Mouse (Mus musculus) embryo, embryonic 10.5 days (tissue): ENCODE results near the gene Slfn14.
A peak's percentile ranks its signal among the peaks of the same experiment; 100 is the strongest.
"Not testable (repeated sequence)": the region's sequence is repeated elsewhere in the genome, so short reads cannot be mapped to it uniquely, and the experiment has no call there.

ENCODE experiments used
- DNase-seq: peaks from one replicate; pipeline ENCODE4 v3.0.0-alpha.2; 2015; ENCODE audit warnings: low spot score

Slfn14 gene

DNA sequence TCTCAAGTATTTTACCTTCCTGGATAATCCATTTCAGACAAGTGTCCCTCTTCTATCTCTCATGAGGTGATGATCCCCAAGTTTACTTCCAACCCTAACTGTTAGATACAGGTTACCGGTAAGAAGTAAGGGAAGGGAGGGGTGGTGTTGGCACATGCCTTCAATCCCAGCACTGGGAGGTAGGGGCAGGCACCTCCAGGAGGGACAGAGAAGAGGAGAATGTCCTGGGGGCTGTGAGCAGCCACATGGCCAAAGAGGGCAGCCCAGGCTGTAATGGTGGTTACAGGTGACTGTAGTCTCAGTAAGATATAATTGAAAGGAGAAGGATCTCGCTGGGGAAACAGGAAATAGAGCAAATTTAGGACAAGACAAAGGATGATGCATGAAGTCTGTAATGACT lies 4.4 kb downstream of the Slfn14 start:
- DNase-seq: no peak

DNA sequence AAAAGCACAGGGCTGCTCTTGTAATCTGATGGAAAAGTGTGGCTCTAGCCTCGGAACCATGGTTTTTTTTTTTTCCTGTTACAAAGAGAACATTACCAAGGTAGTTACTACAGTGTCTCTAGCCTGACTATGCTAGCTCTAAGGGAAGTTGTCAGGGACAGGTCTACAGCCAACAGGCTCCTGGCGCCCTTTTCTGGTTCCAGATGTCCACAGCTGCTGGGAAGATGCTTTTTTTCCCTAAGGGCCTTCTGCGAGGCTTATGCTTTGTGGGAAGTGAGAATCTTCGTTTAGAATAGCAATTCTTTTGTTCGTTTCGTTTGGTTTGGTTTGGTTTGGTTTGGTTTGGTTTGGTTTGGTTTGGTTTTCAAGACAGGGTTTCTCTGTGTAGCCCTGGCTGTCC lies 6.8 kb downstream of the Slfn14 start:
- DNase-seq: no peak

DNA sequence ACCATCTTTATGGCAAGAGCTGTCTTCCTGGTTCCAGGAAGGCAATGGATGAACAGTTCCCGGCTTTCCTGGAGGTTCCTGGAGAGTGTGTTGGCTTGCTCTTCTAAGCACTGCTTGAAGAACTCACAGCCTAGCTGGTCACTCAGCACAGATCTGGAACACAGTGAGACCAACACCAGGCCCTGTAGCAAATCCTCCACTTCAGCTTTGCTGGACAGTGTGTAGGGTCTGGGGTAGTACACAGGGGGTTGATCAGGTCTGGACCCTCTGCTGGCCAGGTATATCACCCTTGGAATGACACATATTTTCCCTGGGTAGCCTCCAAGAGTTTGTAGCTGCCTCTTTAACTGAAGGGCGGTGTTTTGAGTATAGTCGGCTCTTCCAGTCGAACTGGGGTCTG lies 7.5 kb downstream of the Slfn14 start:
- no peak for DNase-seq

DNA sequence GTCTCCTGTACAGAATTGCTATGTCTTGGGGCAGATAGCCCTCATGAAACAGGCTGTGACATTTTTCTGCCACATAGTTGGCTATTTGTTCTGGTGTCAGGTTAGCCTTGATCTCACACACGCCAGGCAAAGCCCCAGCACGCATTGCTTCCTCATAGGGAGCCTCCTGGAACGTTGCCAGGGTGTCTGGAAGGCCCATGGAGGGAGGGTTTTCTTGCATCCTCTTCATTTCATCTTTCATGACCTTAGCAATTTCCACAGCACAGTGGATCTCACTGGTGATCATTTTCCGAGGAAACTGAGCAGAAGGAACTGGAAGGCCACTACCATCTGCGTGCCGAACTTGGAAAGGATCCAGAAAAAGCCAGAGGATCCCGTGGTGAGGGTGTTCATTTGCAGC lies 10.3 kb downstream of the Slfn14 start:
- no peak for DNase-seq

DNA sequence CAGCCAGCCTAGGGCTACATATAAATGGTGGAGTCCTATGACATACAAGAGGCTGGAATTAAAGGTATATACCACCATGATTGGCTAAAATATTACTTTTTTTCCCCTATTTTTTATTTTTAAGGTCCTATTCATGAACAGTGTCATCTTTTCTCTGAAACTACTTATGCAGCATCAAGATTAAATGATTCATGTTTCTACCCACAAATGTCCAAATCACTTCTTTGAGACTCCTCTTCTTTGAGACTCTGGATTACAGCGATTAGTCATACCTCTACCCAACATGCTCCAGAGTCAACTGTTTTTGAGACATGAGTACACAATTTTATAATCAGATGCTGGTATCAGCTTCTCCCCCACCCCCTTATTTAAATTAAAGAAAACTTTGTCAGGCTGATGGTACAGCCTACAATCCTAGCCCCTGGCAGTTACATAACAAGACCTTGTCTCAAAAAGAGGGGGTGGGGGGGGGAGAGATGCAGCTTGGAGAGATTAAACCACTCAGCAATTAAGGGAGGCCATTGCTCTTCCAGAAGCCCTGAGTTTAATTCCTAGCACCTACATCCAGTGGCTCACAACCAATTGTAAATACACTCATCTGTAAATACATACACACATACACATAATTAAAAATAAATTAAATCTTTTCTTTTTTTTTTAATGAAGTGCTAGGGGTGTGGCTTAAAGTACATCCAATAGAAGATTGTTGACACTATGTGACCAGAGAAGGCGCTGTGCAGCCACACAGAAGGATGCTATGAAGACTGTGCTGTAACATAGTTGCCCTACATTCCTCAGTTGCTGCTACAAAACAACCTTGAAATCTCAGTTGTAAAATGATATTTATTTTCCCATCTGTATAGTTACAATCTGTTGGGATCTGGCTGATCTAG lies 14.3 kb downstream of the Slfn14 start:
- peak; percentile 67 for DNase-seq

DNA sequence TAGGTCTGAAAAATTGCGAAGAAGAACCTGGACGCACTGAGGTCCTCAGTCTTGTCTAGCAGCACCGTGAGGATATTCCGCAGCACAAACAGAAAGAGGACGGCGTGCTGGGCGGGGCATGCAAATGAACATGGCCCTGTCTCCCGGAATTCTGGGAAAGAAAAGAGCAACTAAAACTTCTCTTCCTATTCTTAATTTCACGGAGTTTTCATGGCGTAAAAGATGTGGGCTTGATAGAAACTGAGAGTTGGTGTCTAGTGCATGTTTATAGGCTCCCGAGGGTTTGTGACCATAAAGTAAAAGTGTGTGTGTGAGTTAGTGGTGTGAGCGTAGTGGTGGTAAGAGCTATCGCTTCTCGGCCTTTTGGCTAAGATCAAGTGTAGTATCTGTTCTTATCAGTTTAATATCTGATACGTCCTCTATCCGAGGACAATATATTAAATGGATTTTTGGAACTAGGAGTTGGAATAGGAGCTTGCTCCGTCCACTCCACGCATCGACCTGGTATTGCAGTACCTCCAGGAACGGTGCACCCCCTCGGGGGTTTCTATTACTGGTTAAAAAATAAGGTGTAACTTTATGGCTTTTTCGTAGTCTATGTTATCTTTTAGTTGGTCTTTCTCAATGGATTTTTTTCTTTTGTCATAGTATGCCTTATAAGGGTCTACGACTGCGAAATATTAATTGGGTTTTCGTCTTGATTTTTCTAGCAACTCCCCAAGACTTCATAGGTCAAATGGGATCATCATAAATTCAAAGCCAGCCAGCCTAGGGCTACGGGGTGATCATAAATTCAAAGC lies 15.2 kb downstream of the Slfn14 start:
- DNase-seq: peak; percentile 90

DNA sequence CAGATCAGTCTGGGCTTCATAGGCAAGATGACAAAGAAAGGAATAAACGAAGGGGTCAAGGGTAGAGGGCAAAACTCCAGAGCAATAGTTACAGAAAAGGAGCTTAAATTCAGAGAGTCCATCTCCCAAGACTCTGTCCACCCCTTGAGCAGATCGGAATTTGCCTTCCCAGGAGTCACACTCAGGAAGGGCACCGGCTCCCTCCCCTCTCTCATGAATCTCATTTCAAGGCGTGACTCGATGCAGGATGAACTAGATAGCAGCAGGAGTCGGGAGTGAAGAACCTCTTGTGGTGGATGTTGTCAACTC lies 15.7 kb downstream of the Slfn14 start:
- DNase-seq: no peak

DNA sequence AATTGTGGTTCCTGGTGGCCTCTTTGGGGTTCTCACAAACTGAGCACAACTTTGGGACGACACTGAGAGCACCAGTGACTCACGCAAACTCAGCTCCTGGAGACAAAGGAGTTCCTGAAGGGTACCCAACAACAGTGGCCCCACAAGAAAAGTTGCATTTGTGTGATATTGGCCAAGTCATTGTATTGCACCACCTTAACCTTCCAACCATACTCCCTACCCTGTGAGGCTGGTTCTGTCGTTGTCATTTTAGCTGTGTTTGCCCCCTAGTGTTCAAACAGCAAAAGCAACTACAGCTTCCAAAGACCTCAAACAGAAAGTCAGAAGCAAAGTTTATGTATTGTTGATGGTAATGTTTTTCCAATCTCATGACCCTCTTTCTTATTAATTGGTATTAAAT lies 23.4 kb downstream of the Slfn14 start:
- peak; percentile 40 for DNase-seq

DNA sequence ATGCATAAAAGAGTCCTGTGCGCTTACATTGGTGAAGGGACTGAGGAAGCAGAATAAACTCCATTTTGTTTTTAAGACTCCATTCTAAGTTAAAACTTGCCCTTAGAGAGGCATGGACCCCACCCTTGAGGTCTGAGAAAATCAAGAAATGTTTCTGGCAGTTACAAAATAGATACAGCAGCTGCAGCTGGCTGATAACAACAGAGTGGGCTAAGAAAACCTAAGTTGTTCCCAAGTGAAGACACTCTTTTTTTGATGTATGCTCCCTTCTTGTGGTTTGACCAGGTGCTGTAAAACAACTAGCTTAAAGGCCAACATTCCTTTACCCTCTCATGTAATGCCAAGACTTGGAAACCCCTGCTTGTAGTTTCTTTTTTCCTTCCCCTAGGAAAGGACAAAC lies 23.9 kb downstream of the Slfn14 start:
- no peak for DNase-seq

DNA sequence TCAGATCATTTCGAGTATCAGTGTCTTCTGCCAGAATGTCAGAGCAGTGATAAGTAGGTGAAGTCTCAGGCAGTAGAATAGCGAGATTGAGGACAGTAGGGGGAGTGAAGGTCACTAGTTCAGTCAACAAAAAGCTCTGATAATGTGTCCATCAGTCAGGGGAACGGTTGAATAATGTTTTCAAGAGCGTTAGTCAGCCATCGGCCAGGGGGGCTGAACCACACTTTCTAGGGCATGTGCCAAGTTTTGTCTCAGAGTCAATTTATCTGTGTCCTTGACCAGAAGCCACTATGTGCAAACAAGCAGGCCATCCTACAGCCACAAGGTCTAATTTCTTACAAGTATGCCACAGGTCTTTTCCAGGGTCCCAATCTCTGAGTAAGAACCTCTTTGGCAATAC lies 29.3 kb downstream of the Slfn14 start:
- not testable (repeated sequence) for DNase-seq

DNA sequence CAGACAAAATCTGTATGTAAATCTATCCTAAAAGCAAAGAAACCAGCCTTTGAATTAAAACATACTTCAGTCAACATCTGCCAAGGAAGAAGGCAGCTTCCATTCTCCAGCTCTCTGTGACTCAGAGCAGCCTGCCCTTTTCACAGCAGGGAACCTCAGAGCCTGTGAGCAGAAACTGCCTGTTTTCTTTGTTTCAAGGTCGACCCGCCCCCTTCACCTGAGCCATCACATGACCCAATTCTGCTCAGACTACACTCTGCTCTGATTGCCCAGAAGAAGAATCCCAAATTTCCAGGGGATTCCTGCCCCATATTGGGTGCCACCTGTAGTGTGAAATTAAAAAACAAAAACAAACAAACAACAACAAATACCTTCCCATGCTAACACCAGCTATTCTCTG lies 46.7 kb downstream of the Slfn14 start:
- DNase-seq: no peak

DNA sequence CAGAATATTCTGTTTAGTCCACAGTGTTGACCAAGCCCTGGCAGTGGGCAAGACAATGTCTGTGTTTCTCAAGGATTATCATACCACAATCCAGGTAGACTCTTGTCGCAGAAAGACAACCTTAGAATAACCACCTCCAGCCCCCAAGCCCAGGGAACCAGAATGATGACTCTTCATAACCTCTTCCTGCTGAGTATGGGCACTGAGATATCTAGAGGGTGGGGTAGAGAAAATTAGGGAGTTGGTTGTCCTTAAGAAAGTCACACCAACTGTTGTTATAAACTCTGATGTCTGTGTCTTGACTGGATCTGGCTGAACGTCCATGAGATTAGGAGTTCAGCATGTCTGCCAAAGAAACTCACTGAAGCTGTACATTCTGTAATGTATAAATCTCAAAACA lies 48.1 kb downstream of the Slfn14 start:
- no peak for DNase-seq

DNA sequence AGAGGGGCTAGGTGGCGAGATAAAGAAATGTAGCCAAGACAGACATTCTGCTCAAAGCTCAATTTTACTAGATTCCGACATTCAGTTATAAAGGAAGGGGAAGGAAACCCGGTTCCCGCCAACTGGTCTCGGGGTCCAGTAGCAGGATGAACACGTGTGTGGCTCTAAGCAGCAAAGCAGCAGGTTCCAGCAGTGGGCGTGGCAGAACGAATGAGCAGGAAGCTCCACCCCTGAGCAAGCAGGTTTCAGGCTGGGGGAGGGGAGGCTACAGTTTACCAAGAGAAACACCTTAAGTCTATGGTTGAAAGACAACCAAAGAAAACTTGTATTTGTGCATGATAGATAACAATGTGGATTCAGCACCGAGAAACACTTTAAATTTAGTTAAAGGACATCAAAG lies 49.1 kb downstream of the Slfn14 start:
- DNase-seq: not testable (repeated sequence)

DNA sequence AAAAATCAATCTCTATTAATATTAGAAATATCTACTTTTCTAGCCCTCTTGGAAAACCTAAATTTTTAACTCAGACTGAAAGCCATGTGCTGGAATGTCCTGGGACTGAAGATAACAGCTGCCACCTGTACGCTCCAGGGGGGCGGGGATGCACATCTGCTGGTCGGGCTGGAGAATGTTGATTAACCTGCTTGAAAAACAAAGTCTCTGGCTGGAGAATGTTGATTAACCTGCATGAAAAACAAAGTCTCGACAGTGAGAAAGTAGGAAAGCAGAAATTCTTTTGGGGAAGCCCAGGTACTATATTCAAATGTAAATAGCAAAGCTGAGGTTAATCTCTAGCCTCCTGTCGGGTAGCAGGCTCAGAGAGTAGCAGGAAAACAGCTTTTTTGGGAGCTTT lies 52.9 kb downstream of the Slfn14 start:
- not testable (repeated sequence) for DNase-seq

DNA sequence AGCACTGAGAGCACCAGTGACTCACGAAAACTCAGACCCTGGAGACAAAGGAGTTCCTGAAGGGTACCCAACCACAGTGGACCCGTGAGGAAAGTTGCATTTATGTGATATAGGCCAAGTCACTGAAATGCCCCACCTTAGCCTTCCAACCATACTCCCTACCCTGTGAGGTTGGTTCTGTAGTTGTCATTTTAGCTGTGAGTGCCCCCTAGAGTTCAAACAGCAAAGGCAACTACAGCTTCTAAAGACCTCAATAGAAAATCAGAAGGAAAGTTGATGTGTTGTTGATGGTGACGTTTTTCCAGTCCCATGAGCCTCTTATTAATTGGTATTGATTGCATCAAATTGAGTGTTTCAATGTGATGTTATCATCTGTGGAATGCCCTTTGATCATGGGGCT lies 55.6 kb downstream of the Slfn14 start:
- DNase-seq: peak; percentile 19

DNA sequence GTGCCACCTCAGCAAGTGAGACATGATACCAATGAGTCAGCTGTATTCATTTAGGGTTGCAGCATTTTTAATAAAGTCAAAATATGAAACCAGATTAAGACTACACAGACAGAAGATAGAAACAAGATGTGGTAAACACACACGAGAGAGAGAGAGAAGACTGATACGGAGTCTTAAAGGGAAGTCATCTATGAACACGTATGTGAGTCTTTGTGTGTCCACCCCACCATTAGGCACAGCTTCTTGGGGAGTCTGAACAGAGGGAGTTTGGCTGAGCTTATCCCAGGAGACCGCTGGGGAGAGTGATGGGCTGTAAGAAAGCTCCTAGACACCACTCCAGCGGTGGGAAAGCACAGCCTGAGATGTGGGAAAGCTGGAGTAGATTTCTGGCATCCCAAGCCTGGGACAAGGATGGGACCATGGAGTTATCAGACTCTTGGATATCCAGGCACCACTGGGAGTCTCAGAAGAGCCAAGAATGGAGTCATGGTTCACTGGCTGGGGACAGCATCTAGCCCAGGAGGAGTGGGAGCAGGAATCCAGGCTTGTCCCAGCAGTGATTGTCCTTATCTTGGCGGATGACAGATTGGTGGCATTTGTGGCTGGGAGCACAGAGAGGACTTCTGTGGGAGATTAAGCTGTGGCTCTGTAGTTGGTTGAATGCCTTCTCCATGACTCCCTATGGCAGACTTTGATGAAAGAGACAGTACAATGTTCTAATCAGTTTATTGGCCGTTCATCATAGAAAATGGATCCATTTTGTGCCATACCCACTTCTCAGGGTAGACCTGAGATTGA lies 58.4 kb downstream of the Slfn14 start:
- no peak for DNase-seq

DNA sequence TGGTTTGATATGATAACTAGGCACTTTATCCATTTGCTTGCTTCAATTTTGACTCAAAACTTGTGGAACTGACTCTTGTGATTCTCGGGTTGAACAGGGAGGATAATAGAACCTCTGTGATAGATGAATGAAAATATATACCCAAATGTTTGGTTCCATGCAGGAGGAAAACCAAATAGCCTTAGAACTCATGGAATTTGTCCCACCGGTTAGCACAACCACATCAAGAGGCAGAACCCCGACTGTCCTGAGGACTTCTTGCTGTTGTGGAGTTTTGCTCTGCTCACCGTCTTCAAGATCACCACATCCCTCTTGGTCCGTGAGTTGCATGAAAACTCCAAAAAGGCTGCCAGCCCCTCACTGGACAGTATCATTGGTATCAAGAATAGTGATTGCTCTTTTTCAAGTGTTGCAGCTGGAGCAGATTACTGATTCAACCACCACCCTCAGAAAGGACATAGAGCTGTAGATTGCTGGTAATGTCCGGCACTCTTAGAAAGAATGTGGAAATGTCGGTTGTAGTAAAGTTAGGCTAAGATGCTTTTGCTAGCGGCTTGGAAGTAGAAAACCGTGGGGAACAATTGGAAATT lies 61.1 kb downstream of the Slfn14 start:
- no peak for DNase-seq
